Mouse (Mus musculus) megakaryocyte, embryonic 14.5 days (primary cell): ENCODE measurements around the gene Gm9999.

Experiments used
- FLI1 ChIP-seq: IDR thresholded peaks from 2 replicates; pipeline ENCODE4 v1.6.1; 2012; ENCODE audit warnings: low read length, inconsistent platforms, mixed read lengths
- GATA1 ChIP-seq: IDR thresholded peaks from 3 replicates; pipeline ENCODE4 v1.6.1; 2012; ENCODE audit warnings: mixed read lengths, low read length, inconsistent platforms, borderline replicate concordance

DNA sequence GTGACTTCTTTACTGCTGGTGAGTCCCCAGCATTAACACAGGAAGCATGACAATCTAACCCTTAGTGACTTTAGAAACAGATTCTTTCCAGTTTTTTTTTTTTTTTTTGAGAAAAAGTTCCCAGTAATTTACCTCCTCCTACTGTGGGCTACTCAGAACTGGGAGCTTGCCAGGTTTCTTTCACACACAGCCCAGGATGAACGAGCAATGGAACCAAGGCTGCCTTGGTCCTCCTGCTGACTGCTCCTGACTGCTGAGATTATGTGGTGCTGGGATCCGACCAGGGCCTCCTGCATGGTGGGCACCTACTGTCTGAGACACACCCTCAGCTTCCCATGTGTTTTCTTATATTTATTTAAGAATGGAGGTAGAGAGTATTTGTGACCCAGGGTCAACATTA, 3.7 kb downstream of the Gm9999 start:
- TF ChIP-seq GATA1 (no peak), FLI1 (no peak)
